Mouse (Mus musculus) c-Kit-negative CD71-positive TER-119-positive erythroid progenitor cells, embryonic 14.5 days (primary cell): Measurements from ENCODE around the gene Tlr5.
A peak's percentile ranks its signal among the peaks of the same experiment; 100 is the strongest.

Source experiments
- DNase-seq: peaks from one replicate; pipeline ENCODE4 v3.0.0-alpha.2; 2013; ENCODE audit warnings: low read depth, low spot score

Tlr5 gene

DNA sequence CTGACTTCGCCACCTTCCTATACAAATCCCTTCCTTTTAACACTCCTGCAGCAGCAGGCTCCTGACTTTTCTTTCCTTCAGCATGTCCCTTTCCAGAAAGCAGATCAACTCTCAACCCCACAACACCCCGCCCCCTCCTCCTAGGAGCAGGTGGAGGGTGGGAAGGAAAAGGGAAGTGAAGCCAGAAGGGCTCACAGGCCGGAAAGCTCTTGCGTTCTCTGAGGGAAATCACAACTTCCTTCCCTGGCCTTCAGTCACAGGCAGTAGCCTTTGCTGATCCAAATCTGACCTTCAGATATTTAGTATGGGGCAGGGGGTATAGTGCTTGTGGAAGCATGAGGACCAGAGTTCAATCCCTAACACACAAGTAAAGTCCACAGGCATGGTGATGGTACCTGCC, 921 bp upstream of the Tlr5 start:
- no peak for DNase-seq

DNA sequence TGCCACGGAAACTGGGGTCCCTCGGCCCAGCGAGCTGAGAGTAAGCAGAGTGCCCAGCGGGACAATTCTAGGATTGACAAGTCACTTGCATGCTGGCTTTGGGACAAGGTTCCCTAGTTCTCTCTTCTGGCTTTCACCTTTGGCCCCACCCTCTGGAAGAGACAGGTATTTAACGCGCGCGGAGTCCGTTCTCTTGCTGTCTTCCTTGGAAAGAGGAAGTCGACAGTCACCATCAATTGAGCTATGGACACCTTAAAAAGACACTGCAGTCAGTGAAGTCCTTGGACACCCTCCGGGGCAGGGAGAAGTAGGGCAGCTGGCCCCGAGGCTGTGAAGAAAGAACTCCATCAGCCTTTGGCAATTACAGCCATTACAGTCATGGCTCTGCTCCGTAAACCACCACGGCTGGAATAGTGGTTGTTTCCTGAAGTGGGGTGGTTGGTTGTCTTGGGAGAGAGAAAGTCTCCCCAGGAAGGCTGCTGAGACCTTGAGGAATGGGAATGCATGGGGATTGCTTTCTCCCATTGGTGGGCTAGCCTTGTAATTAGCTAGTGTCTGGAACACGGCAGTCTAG, 546 bp downstream of the Tlr5 start:
- no peak for DNase-seq

DNA sequence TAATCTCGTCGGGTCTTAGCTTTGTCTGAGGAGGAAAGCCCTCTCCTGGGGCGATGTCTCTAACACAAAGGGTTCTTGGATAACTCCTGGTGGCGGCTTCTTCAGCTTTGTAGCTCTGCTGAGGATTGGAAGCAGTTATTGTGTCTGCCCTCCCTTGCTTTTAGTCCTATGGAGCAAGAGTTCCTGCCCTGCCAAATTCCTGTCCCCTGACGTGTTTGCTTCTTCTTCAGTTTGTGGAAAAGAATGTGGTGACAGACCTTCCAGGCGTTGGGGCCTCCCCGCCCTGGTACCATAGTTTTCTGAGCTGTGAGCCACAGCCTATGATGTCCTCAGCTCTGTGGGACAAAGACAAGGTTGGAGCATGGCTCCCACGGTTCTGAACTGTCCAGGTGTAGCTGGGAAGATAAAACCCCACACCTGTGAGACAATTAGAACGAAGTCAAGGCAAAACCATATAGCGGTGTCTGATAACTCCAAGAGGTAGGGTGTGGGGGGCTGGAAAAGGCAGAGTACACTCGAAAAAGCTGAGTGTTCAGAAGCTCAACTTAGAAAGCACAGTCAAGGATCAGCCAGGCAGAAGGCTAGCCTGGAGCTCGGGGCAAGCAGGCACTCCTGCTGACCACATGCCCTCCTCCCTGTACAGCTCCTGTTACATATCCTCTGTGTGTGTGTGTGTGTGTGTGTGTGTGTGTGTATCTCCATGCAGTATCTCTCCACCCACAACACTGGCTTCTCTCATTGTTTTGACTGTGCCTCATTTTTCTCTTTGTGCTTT, 1.8 kb downstream of the Tlr5 start:
- DNase-seq, result no peak

DNA sequence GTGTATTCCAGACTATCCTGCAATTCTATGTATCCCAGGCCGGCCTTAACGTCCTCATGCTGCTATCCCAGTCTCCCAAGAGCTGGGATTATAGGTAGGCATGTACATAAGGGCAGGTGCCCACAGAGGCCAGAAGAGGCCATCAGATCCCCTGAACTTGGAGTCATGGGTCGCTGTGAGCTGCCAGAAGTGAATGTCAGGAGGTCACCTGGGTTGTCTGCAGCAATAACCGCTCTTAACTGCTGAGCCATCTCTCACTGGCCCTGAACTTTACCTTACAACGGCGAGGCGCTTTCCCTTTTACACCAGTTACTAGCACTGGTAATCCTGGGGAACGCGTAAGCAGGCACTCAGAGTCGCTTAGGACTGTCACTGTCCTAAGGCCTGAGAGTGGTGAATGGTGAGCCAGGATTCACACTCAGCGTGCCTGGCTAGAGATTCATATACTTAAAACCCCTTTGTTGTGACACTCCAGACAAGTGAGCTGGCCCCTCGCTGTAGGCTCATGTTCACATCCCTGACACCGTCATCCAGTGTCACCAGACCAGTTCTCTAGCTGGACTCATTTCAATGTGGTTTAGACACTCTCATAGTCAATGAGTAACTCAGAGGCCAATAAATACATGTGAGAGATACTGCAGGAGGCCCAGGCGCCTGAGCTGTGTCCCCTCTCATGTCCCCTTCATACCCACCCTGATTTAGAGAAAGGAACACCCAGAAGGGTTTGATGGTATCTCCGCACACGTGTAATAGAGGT, 2.6 kb downstream of the Tlr5 start:
- DNase-seq, result no peak

DNA sequence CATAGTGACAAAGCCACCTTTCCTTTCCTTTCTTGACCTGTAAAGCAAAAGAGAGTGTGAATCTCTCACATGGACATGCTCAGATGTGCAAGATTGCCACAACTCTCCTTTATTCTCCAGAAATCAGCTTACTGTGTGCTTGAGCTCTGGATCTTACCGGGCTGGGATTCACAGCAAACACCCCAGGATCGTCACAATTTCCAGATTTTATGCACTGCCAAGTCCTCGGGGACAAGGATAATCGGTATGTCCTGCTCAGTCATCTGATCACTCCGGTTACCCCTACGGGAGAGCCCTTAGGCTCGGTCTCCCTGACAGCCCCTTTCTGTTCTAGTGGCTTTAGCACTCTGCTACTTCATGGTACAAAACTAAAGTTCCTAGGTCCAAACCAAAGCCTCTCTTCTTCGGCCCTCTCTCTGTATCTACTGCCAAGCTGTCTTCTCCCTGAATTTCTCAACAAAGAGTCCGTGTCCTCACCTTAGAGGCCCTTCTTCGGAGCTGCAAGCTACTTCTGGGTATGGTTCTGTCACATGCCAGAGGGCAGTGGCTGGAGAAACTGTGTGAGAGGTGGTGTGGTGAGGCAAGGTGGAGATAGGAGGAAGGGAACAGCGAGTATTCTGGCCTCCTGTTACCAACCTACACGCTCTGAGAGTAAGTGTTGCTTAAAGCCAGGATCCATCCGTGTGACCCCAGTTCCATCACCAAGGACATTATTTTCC, 3.4 kb downstream of the Tlr5 start:
- no peak for DNase-seq

DNA sequence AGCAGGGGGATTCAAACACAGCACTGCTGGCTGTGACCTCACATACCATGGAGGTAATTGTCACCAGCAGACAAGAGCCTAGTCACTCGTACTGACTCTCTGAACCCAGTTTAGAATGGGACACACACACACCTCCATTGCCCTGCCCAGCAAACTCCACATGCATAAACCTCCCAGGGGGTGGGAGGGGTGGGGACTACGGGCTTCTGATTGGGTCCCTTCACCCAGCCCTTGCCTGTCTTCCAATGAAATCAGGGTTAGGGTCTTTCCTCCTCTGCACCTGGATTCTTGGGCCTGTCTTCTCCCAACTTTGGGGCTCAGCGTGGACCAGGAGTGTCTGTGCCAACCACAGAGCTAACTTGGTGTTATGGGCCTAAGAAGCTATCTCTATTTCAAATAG, 4.2 kb downstream of the Tlr5 start:
- no peak for DNase-seq

DNA sequence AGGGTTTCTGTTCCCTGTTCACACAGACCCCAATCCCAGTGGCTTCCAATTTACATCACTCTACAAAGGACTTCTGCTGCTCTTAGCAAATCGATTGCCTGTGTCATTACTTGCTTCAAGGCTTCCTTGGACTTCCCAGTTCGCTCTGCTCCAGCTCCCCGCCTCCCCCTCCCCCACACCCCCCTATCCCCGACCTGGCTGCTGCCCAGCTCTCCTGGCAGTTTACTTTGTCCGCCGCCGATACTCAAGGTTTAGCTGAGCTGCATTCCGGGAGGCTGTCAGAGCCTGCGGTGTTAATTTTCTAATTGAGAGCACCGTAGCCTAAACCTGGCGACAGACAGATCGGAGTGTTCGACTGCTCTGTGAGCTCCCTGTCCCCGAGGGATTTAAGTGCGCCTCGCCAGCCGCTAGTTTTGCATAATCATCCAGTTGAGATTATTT, 4.7 kb downstream of the Tlr5 start:
- DNase-seq, result no peak

DNA sequence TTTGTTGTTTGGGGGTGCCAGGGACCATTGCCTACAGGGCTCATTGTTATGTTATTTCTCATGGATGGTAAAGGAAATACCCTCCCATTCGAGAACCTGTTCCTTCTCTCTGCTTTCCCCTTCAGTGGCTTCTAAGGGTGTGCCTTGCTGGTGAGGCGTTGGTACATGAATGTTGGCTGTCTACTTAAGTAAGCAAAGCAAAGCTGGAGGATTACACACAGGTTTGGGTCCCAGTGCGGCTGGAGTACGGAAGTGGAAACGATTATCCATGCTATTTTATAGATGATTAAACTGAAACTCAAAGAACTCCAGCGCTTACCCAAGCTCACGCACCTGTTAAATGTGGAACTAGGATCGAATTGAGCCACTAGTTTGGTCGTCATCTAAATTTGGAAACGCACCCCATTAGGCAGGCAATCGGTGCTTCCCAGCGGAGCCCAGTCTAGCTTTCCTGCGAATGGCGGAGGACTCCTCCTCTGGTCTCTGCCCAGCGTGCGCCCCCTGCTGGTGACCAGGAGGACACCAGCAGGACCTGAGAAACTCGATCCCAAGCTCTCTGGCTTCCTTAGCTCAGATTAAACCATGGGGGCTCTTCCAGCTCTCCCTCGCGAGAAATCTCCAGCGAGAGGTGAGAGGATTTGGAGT, 5.3 kb downstream of the Tlr5 start:
- DNase-seq, result peak; percentile 16

DNA sequence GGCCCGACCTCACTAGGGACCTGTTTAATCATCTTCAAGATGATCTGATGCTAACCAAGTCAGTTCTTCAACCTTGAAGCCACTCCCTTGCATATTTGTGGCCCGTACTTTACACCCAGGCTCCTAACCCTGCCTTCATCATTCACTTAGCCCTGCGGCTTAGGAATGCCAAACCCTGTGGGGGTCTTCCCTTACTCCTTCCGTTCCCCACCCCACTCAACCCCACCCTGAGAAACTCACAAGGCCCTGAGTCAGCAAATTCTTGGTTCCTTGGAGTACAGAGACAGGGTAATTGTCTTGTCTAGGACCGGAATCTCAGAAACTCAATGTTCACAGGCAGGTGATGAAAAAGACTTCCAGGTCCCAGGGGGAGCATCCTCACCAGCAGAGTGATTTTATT, 6.5 kb downstream of the Tlr5 start:
- no peak for DNase-seq

DNA sequence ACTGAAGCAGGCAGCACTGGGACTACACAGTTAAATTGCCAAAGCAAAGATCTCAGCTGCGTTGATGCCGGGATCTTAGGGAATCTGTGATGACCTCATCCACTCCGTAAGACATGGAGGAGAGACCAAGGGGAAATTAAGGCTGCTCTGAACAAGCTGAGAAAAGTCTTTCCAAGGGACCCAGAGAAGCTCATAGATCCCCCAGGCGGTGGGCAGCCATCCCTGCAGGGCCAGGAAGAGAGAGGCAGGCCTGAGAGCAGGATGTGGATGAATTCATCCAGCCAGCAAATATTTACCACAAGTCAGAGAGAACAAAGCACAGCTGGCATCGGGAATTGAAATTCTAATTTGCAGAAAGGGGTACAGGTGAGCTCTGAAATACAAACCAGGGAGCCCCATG, 8.7 kb downstream of the Tlr5 start:
- no peak for DNase-seq

DNA sequence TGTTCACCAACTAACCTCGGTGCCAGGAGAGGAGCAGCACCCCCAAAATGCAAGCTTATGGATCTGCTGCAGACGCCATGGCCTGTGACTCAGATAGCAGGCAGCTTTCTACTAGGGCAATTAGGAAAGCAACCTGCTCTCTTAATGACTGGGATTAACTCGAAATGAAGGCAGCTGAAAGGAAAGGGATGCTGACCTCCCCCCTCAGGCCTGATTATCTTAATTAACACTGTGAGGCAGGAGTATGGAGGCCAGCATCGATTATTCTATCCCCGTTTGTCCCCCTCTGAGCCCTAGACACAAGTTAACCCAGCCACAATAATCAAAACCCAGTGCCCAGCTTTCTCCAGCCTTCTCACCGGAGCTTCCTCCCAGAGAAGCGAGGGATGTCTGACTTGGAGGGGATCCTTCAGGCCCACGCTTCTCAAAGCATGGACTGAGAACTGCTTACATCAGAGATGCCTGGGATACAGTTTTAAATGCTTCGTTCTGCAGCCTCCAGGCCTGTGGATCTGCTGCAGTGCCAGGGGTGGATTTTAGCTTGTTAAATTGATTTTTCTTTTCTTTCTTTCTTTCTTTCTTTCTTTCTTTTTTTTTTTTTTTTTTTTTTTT, 10.4 kb downstream of the Tlr5 start:
- DNase-seq, result no peak

DNA sequence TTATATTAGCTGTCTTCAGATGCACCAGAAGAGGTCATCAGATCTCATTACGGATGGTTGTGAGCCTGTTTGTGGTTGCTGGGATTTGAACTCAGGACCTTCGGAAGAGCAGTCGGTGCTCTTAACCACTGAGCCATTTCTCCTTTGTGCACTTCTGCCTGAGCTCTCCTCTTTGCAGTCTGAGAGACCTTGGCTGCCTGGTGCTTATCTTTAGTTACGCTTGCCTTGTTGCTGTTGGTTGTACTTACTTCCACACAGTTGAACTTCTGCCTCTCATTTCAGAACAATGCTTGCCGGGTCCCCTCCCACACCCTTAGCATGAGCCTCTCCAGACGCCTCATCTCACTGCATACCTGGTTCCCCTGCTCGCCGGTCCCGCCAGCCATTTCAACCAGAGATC, 14.1 kb downstream of the Tlr5 start:
- DNase-seq, result no peak

DNA sequence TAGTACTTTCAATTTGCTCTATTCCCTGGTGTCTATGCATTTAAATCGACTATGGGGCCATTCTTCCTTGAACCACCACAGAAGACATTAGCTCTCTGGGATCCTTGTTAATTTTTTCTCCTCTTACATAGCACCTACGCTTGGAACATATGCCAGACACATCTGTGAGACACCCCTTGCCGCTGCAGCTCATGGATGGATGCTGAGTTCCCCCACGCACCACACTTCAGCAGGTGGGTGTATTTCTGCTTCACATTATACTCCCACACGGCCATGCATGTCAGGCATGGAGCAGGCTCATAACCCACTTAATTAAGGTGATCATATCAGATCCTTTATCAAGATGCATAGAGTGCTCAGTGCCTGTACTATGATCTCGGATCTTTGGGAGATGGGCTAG, 17.7 kb downstream of the Tlr5 start:
- no peak for DNase-seq

DNA sequence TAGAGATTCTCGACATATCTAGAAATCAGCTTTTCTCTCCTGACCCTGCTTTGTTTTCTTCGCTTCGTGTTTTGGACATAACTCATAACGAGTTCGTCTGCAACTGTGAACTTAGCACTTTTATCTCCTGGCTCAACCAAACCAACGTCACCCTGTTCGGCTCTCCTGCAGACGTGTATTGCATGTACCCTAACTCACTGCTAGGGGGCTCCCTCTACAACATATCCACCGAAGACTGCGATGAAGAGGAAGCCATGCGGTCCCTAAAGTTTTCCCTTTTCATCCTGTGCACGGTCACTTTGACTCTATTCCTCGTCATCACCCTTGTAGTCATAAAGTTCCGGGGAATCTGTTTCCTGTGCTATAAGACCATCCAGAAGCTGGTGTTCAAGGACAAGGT, 20.2 kb downstream of the Tlr5 start:
- DNase-seq, result no peak

DNA sequence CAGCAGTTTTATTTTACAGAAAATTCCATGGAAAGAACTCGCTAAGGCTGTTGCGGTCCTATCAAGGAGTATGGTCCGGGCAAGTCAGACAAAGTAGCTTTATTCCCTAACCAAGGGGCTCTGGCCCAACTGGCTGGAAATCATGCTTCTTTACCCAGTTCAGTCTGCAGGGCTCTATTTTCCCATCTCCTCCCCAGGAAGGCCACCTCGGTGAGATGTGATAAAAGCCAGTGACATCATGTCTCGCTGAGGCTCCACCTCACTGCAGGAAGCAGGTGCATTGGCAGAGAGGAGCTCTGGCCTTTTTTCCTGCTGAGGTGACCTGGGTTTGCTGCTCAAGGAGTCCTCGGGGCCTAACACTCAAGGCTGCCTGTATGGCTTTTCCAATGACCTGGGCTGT, 26.1 kb downstream of the Tlr5 start:
- DNase-seq, result no peak

DNA sequence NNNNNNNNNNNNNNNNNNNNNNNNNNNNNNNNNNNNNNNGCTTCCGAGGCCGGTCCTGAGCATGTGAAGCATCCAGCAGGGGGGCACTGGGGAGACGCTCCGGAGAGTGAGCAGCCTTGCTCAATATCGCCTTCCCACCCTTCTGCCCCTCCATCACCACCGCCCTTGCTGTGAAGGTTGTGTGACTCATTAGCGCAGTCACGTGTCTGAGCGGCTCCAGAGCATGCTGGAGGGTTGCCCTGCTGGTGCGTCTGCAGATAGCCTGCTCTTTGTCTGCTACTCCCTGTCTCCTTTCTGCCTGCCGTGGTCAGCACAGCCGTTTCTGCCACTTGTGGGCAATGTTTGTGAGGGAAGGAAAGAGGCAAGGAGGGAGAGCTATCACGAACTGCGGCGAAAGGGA, 28.4 kb downstream of the Tlr5 start:
- DNase-seq, result peak; percentile 13

DNA sequence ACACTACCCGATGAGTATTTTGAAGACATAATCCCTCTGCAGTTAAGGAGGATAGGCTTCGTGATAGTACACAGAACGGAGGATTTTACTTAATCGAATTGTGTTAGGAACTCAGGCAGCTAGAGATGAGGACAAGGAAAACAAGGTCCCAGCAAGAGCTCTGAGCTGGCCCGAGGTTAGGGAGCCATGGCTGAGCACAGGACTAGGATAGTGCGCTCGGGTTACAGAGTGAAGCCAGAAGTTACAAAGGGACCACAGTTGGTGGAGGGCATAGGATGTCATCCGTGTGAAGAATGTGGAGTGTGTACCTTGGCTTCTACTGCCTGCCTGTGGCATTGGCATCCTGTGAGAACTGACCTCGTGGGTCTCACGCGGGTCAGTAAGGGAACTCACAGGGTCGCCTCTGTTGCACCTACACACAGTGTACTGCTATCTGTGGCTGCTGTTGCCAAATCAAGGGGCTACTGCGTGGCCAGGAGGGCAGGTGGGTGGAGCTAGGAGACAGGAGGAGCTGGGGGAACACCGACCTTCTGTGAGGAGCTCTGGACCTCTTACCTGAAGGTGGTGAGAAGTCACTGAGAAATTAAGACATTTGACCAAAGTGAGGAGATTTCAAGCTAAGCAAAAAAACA, 29.0 kb downstream of the Tlr5 start:
- no peak for DNase-seq

DNA sequence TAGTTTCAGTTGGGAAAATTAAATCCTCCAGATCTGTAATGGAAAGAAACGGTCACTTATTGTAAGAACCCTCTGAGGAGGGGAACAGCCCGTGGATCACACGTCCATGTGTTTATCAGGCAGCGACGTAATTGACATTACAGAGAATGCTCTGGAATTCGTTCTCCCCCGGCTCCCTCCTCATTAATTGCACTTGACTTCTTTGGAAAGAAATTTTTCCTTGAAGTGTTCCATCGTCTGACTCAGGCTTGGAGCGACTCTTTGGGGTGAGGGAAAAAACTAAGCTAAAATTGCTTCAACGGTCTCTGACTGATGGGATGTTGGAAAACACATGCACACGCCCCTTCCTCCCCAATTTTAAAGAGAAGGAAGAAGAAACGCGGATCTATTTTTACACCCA, 31.7 kb downstream of the Tlr5 start:
- no peak for DNase-seq

DNA sequence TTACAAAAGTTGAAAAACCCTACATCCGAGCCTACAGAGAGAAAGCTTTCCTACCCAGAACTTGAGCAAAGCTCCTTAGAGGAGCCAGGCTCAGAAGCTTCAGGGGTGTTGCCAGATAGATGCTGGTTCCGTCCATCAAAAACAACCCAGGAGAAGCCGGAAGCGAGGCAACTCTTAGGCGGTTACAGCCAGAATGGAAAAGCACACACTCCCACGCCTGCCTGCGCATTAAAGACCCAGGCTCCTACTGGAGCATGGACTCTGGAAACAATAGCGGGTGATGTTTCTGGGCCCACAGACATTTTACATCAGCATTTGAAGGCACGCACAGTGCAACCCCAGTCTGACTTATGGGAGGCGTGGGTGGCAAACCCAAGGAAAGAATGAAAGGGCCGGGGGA, 32.2 kb downstream of the Tlr5 start:
- no peak for DNase-seq

DNA sequence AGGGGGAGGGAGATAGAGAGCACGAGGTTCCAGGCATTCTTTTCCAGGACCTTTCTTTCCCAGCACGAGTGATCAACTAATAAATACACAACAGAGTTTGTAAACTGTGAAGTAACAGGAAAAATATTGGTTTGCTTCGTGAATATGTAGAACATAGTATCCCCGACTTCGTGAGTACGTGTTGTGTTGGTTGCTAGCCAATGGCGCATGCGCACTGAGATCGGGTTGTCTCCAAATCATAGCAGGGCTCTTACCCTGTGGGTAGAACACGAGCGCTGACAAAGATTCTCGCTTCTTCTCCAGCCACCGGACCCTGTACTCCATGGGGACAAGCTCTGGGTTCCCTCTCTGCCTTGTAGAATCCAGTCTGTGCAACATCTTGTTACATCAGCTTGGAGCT, 33.2 kb downstream of the Tlr5 start:
- DNase-seq, result no peak

DNA sequence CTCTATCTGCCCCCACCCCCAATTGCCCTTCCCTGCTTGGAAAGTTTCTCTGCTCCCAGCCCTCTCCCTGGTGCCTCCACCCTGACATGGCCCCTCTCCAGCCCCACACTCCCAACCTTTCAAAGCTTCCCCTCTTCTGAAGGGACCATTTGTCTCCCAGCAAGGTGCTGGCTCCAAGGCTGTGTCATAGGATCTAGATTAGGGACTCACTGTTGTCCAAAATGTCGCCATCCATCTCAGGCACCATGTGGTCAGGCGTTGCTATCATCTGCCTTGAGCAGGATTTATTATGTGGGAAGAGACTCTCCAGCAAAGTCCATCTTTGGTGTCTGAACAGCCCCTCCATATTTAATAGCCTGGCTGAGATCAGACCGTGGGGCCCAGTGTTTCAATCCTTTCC, 34.1 kb downstream of the Tlr5 start:
- no peak for DNase-seq
